Mouse (Mus musculus) heart, embryonic 12.5 days (tissue): ENCODE measurements around the gene Myo5a. TPM values are rescaled to one million over a fixed set of nuclear protein-coding genes. Genes with fewer than 3 reads are reported as not detected.

ENCODE experiments used
- ATAC-seq: fragments of 200-750 bp; cut with Nextera tagmentation; 2 replicates; pipeline ENCODE4 v1.8.0; 2017; ENCODE audit warnings: moderate TSS enrichment, moderate library complexity; ENCODE audit not compliant: insufficient number of reproducible peaks, low FRiP score
- H3K27ac ChIP-seq: fragments of 300-500 bp; sonication (generic); 2 replicates; pipeline ENCODE4 v1.5.1; 2016; ENCODE audit warnings: mild to moderate bottlenecking, moderate library complexity; ENCODE audit not compliant: poor library complexity, severe bottlenecking
- H3K27me3 ChIP-seq: fragments of 300-500 bp; sonication (generic); replicated peaks from 2 replicates; pipeline ENCODE4 v1.6.1; 2016; ENCODE audit warnings: mild to moderate bottlenecking, moderate library complexity
- H3K36me3 ChIP-seq: fragments of 300-500 bp; sonication (generic); 2 replicates; pipeline ENCODE4 v1.6.1; 2016; ENCODE audit warnings: mild to moderate bottlenecking, moderate library complexity
- H3K4me1 ChIP-seq: fragments of 300-500 bp; sonication (generic); replicated peaks from 2 replicates; pipeline ENCODE4 v1.6.1; 2016; ENCODE audit warnings: mild to moderate bottlenecking
- H3K4me2 ChIP-seq: fragments of 300-500 bp; sonication (generic); 2 replicates; pipeline ENCODE4 v1.6.1; 2016; ENCODE audit warnings: mild to moderate bottlenecking, moderate library complexity
- H3K4me3 ChIP-seq: fragments of 300-500 bp; sonication (generic); 2 replicates; pipeline ENCODE4 v1.5.1; 2016; ENCODE audit warnings: mild to moderate bottlenecking
- H3K9ac ChIP-seq: fragments of 300-500 bp; sonication (generic); 2 replicates; pipeline ENCODE4 v1.6.1; 2016; ENCODE audit warnings: mild to moderate bottlenecking, moderate library complexity
- H3K9me3 ChIP-seq: fragments of 300-500 bp; sonication (generic); replicated peaks from 2 replicates; pipeline ENCODE4 v1.6.1; 2016; ENCODE audit warnings: mild to moderate bottlenecking, moderate library complexity
- WGBS: fragments of 180-500 bp; shearing (Covaris S2); methylation state at CpG from one replicate; pipeline ENCODE4 v1.1.7; 2016; 5-methylcytosine and 5-hydroxymethylcytosine counted together
- polyA plus RNA-seq: library from polyadenylated mRNA; unstranded; fragments of >200 nt; fragmentation: Nextera tagmentation; extraction: Ambion mirVana; gene quantifications from 2 replicates; pipeline ENCODE4 v1.2.1, GENCODE M21; 2016

Myo5a gene
- polyA plus RNA-seq, 1 experiment from 2014 or later, result 15.8 TPM

- Histone ChIP-seq H3K27ac (no peak overlapping the region), H3K4me3 (no peak overlapping the region), H3K36me3 (no peaks in the 10 kb centered on the region), H3K9me3 (peaks cover 3% of the 10 kb centered on the region; the same call in 1 of the 2 replicates), H3K4me2 (no peak overlapping the region), H3K4me1 (peaks cover 5% of the 10 kb centered on the region; the same call in 1 of the 2 replicates), H3K27me3 (no peaks in the 10 kb centered on the region), H3K9ac (no peak overlapping the region)
- WGBS, result 44% methylated on average over 3 of the region's 3 CpGs
- ATAC-seq, result peak; percentile 39; the same call in 1 of the 2 replicates
Observed at GRCm38 (mm10) chr9:75264008-75264718, 193.3 kb downstream of the Myo5a start.

- Histone ChIP-seq H3K9me3 (peaks cover 1% of the 10 kb centered on the region; the same call in 1 of the 2 replicates), H3K9ac (no peak overlapping the region), H3K36me3 (no peaks in the 10 kb centered on the region), H3K27me3 (no peaks in the 10 kb centered on the region), H3K4me1 (no peaks in the 10 kb centered on the region), H3K4me2 (no peak overlapping the region), H3K4me3 (no peak overlapping the region), H3K27ac (no peak overlapping the region)
- WGBS, result 74% methylated on average over 6 of the region's 6 CpGs
- no peak for ATAC-seq
Observed at GRCm38 (mm10) chr9:75267147-75267546, 196.3 kb downstream of the Myo5a start.

GRCm38 (mm10) chr9:75270382-75270781 is 199.6 kb downstream of the Myo5a start:
- no peak for ATAC-seq

GRCm38 (mm10) chr9:75271539-75271938 is 200.7 kb downstream of the Myo5a start:
- no peak overlapping the region for H3K4me2 ChIP-seq
- no peaks in the 10 kb centered on the region for H3K4me1 ChIP-seq
- peaks cover 4% of the 10 kb centered on the region; the same call in 1 of the 2 replicates for H3K9me3 ChIP-seq
- H3K27ac ChIP-seq, result no peak overlapping the region
- no peaks in the 10 kb centered on the region for H3K36me3 ChIP-seq
- WGBS, result 84% methylated on average over 8 of the region's 8 CpGs
- no peak overlapping the region for H3K9ac ChIP-seq
- H3K4me3 ChIP-seq, result no peak overlapping the region
- ATAC-seq, result no peak
- H3K27me3 ChIP-seq, result no peaks in the 10 kb centered on the region

More at GRCm38 (mm10) chr9:75270382-75270781, 199.6 kb downstream of the Myo5a start:
- H3K36me3 ChIP-seq, result no peaks in the 10 kb centered on the region
- no peak overlapping the region for H3K4me2 ChIP-seq
- H3K27me3 ChIP-seq, result no peaks in the 10 kb centered on the region
- H3K4me3 ChIP-seq, result no peak overlapping the region
- H3K27ac ChIP-seq, result no peak overlapping the region
- H3K9me3 ChIP-seq, result peaks cover 4% of the 10 kb centered on the region; the same call in 1 of the 2 replicates
- no peak overlapping the region for H3K9ac ChIP-seq
- H3K4me1 ChIP-seq, result no peaks in the 10 kb centered on the region
- 62% methylated on average over 6 of the region's 6 CpGs for WGBS

Other genes with a start within 250 kb of the Myo5a start
- gene Onecut1, start 209.1 kb upstream of the Myo5a start, polyA plus RNA-seq, result 0.05 TPM in 1 of 2 replicates, not detected in the other
- gene Fam214a, start 118.1 kb upstream of the Myo5a start, polyA plus RNA-seq, result 11.8 and 13.4 TPM in 2 replicates
- 265 and 268 TPM in 2 replicates for gene Arpp19, start 33.4 kb upstream of the Myo5a start, polyA plus RNA-seq
- 1.2 and 1.3 TPM in 2 replicates for gene Myo5c, start 161.0 kb downstream of the Myo5a start, polyA plus RNA-seq
- 58.0 and 59.2 TPM in 2 replicates for gene Gnb5, start 235.3 kb downstream of the Myo5a start, polyA plus RNA-seq